Mouse (Mus musculus): Measurements from ENCODE around the gene Med26. TPM values are rescaled to one million over a fixed set of nuclear protein-coding genes. Genes with fewer than 3 reads are reported as not detected.
A peak's percentile ranks its signal among the peaks of the same experiment; 100 is the strongest.

Med26 gene
- total and polyA plus RNA-seq, 2 experiments from 2014 or later, result 6.6 to 17.0 TPM

- TF ChIP-seq CTCF (IDR thresholded peaks at IDR 0.05; ENCODE audit: low read depth), result no peak
- TF ChIP-seq EP300 (IDR thresholded peaks at IDR 0.05; ENCODE audit: low read depth), result no peak
- ATAC-seq (ENCODE audit: insufficient read depth, low read depth), result no peak
- H3K27ac ChIP-seq (ENCODE audit: low read depth), result peak overlapping the region; percentile 82
- H3K36me3 ChIP-seq (replicated peaks; ENCODE audit: control insufficient read depth, insufficient read depth, low read length), result peaks cover 19% of the 10 kb centered on the region
- no peak overlapping the region for H3K4me3 ChIP-seq (ENCODE audit: low read depth, low read length)
- peak; percentile 39 for DNase-seq (ENCODE audit: low spot score)
- no peaks in the 10 kb centered on the region for H3K27me3 ChIP-seq (ENCODE audit: control insufficient read depth, insufficient read depth, low read length)
- H3K9me3 ChIP-seq (replicated peaks; ENCODE audit: control insufficient read depth, low read length), result no peaks in the 10 kb centered on the region
- H3K9ac ChIP-seq (replicated peaks; ENCODE audit: low read depth, low read length), result no peak overlapping the region
- WGBS, result 33% methylated on average over 6 of the region's 6 CpGs
- no peak overlapping the region for H3K4me2 ChIP-seq (ENCODE audit: low read depth, low read length)
- H3K4me1 ChIP-seq (ENCODE audit: control insufficient read depth, insufficient read depth), result peaks cover 30% of the 10 kb centered on the region
These were observed 36.3 kb upstream of the Med26 start for GRCm38 (mm10) chr8:72584390-72584789.

- peaks cover 19% of the 10 kb centered on the region for H3K36me3 ChIP-seq (replicated peaks; ENCODE audit: control insufficient read depth, insufficient read depth, low read length)
- H3K4me3 ChIP-seq (ENCODE audit: low read depth, low read length), result no peak overlapping the region
- no peaks in the 10 kb centered on the region for H3K9me3 ChIP-seq (replicated peaks; ENCODE audit: control insufficient read depth, low read length)
- DNase-seq (ENCODE audit: low spot score) (no peak), ATAC-seq (ENCODE audit: insufficient read depth, low read depth) (no peak)
- TF ChIP-seq EP300 (IDR thresholded peaks at IDR 0.05; ENCODE audit: low read depth), result no peak
- H3K27ac ChIP-seq (ENCODE audit: low read depth), result peak overlapping the region; percentile 82
- H3K9ac ChIP-seq (replicated peaks; ENCODE audit: low read depth, low read length), result no peak overlapping the region
- no peaks in the 10 kb centered on the region for H3K27me3 ChIP-seq (ENCODE audit: control insufficient read depth, insufficient read depth, low read length)
- 53% methylated on average over 7 of the region's 7 CpGs for WGBS
- peaks cover 33% of the 10 kb centered on the region for H3K4me1 ChIP-seq (ENCODE audit: control insufficient read depth, insufficient read depth)
- no peak overlapping the region for H3K4me2 ChIP-seq (ENCODE audit: low read depth, low read length)
These were observed 35.1 kb upstream of the Med26 start for GRCm38 (mm10) chr8:72583056-72583771.

GRCm38 (mm10) chr8:72579374-72579773 is 31.3 kb upstream of the Med26 start:
- H3K9ac ChIP-seq (replicated peaks; ENCODE audit: low read depth, low read length), result no peak overlapping the region
- ATAC-seq (ENCODE audit: insufficient read depth, low read depth), result no peak
- WGBS, result 41% methylated on average over 9 of the region's 9 CpGs
- no peaks in the 10 kb centered on the region for H3K9me3 ChIP-seq (replicated peaks; ENCODE audit: control insufficient read depth, low read length)
- no peak overlapping the region for H3K4me2 ChIP-seq (ENCODE audit: low read depth, low read length)
- no peak for DNase-seq (ENCODE audit: low spot score)
- peaks cover 32% of the 10 kb centered on the region for H3K4me1 ChIP-seq (ENCODE audit: control insufficient read depth, insufficient read depth)
- peaks cover 19% of the 10 kb centered on the region for H3K36me3 ChIP-seq (replicated peaks; ENCODE audit: control insufficient read depth, insufficient read depth, low read length)
- no peak overlapping the region for H3K4me3 ChIP-seq (ENCODE audit: low read depth, low read length)
- TF ChIP-seq CTCF (IDR thresholded peaks at IDR 0.05; ENCODE audit: low read depth) (no peak), EP300 (IDR thresholded peaks at IDR 0.05; ENCODE audit: low read depth) (no peak)
- no peaks in the 10 kb centered on the region for H3K27me3 ChIP-seq (ENCODE audit: control insufficient read depth, insufficient read depth, low read length)
- 0 out of 2 replicates have a peak overlapping the region, but pooled peaks have one; percentile 78 for H3K27ac ChIP-seq (ENCODE audit: low read depth)

- ATAC-seq (ENCODE audit: insufficient read depth, low read depth), result peak; percentile 77
- H3K4me2 ChIP-seq (ENCODE audit: low read depth, low read length), result peak overlapping the region; percentile 20; the same call in 1 of the 2 replicates
- H3K9ac ChIP-seq (replicated peaks; ENCODE audit: low read depth, low read length), result no peak overlapping the region
- H3K36me3 ChIP-seq (replicated peaks; ENCODE audit: control insufficient read depth, insufficient read depth, low read length), result peaks cover 19% of the 10 kb centered on the region
- no peak overlapping the region for H3K4me3 ChIP-seq (ENCODE audit: low read depth, low read length)
- TF ChIP-seq EP300 (IDR thresholded peaks at IDR 0.05; ENCODE audit: low read depth) (0 out of 2 replicates have a peak, but pooled peaks have one; percentile 24), CTCF (IDR thresholded peaks at IDR 0.05; ENCODE audit: low read depth) (no peak)
- peak; percentile 73 for DNase-seq (ENCODE audit: low spot score)
- H3K27me3 ChIP-seq (ENCODE audit: control insufficient read depth, insufficient read depth, low read length), result no peaks in the 10 kb centered on the region
- H3K9me3 ChIP-seq (replicated peaks; ENCODE audit: control insufficient read depth, low read length), result no peaks in the 10 kb centered on the region
- peaks cover 21% of the 10 kb centered on the region for H3K4me1 ChIP-seq (ENCODE audit: control insufficient read depth, insufficient read depth)
- peak overlapping the region; percentile 78 for H3K27ac ChIP-seq (ENCODE audit: low read depth)
- 42% methylated on average over 1 of the region's 1 CpGs for whole genome bisulfite sequencing
These were observed 29.9 kb upstream of the Med26 start for GRCm38 (mm10) chr8:72577941-72578340.

- H3K36me3 ChIP-seq (replicated peaks; ENCODE audit: control insufficient read depth, insufficient read depth, low read length), result peaks cover 19% of the 10 kb centered on the region
These were observed 29.2 kb upstream of the Med26 start for GRCm38 (mm10) chr8:72577266-72577665.

More at GRCm38 (mm10) chr8:72577266-72577665, 29.2 kb upstream of the Med26 start:
- WGBS, result 85% methylated on average over 3 of the region's 3 CpGs
- TF ChIP-seq CTCF (IDR thresholded peaks at IDR 0.05; ENCODE audit: low read depth) (no peak), EP300 (IDR thresholded peaks at IDR 0.05; ENCODE audit: low read depth) (no peak)
- Histone ChIP-seq H3K4me1 (ENCODE audit: control insufficient read depth, insufficient read depth) (peaks cover 18% of the 10 kb centered on the region), H3K4me3 (ENCODE audit: low read depth, low read length) (no peak overlapping the region), H3K27me3 (ENCODE audit: control insufficient read depth, insufficient read depth, low read length) (no peaks in the 10 kb centered on the region), H3K4me2 (ENCODE audit: low read depth, low read length) (no peak overlapping the region), H3K9me3 (replicated peaks; ENCODE audit: control insufficient read depth, low read length) (no peaks in the 10 kb centered on the region), H3K9ac (replicated peaks; ENCODE audit: low read depth, low read length) (no peak overlapping the region), H3K27ac (ENCODE audit: low read depth) (peak overlapping the region; percentile 78)
- ATAC-seq (ENCODE audit: insufficient read depth, low read depth) (no peak), DNase-seq (ENCODE audit: low spot score) (no peak)
